26 mouse cellular contexts compared by ENCODE assay signal in genomic region chr16:15334526-15334925, GRCm38 (mm10). TPM values are rescaled to one million over a fixed set of nuclear protein-coding genes. Genes with fewer than 3 reads are reported as not detected.
"Had no signal": no experiment of that assay in that cellular context is flagged by ENCODE, and none has a peak within 500 bp of the region (broad histone marks: within the 10 kb centered on the region; RNA-seq: fewer than 3 reads in every experiment).

No protein-coding gene starts in this region.

- H3K27ac ChIP-seq: neural tube, embryonic 12.5 days; neural tube, embryonic 13.5 days; neural tube, embryonic 15.5 days; stomach, embryonic 15.5 days; stomach, postnatal 0 days had no signal

- H3K4me2 ChIP-seq: neural tube, embryonic 12.5 days; neural tube, embryonic 13.5 days; neural tube, embryonic 15.5 days; stomach, embryonic 15.5 days had no signal

- DNase-seq: retina, postnatal 1 day; right cerebral cortex, adult 18-20 months; right cerebral cortex, postnatal 14 days; right cerebral cortex, postnatal 25 days; right cerebral cortex, postnatal 4 days; spleen, adult 18-20 months; thymus, adult 18-20 months; thymus, adult 2 months; thymus, postnatal 14 days; thymus, postnatal 25 days; thymus, postnatal 36 days; thymus, postnatal 4 days had no signal

- H3K9ac ChIP-seq: neural tube, embryonic 12.5 days; neural tube, embryonic 13.5 days; neural tube, embryonic 15.5 days; stomach, embryonic 15.5 days had no signal

- H3K4me1 ChIP-seq: neural tube, embryonic 12.5 days; neural tube, embryonic 13.5 days; neural tube, embryonic 15.5 days; stomach, embryonic 15.5 days had no signal

- H3K4me3 ChIP-seq: neural tube, embryonic 12.5 days; neural tube, embryonic 13.5 days; neural tube, embryonic 15.5 days; stomach, embryonic 15.5 days had no signal

- H3K36me3 ChIP-seq: neural tube, embryonic 12.5 days; neural tube, embryonic 13.5 days; neural tube, embryonic 15.5 days; stomach, embryonic 15.5 days had no signal

- H3K9me3 ChIP-seq: neural tube, embryonic 12.5 days; neural tube, embryonic 13.5 days; neural tube, embryonic 15.5 days; stomach, embryonic 15.5 days had no signal

- H3K27me3 ChIP-seq: neural tube, embryonic 12.5 days; neural tube, embryonic 13.5 days; neural tube, embryonic 15.5 days; stomach, embryonic 15.5 days had no signal

RNA-seq across cellular contexts. Expression of gene Gm21897, which starts 17.3 kb away (rescaled TPM):
- total RNA-seq: neutrophil, adult 5-6 weeks had no signal
- polyA plus RNA-seq: neural tube, embryonic 12.5 days; neural tube, embryonic 13.5 days; neural tube, embryonic 14.5 days; neural tube, embryonic 15.5 days; small intestine, adult 2 months; spleen, adult 2 months; stomach, embryonic 14.5 days; stomach, embryonic 15.5 days; stomach, embryonic 16.5 days; stomach, postnatal 0 days; testis, adult 2 months; thymus, adult 2 months; thymus, postnatal 0 days; urinary bladder, adult 2 months had no signal
